Mouse (Mus musculus) limb, embryonic 15.5 days (tissue): ENCODE measurements at regions not wholly inside any gene's neighbourhood (a gene's known extent, or its start where the extent isn't known, plus 50 kb on each side); places are given as distances from the start of the nearest gene placed in this dataset.

ENCODE experiments used
- ATAC-seq: fragments of 200-750 bp; cut with Nextera tagmentation; 2 replicates; pipeline ENCODE4 v1.8.0; 2017; ENCODE audit warnings: low read depth, moderate TSS enrichment; ENCODE audit not compliant: insufficient number of reproducible peaks, low FRiP score, low TSS enrichment
- H3K27ac ChIP-seq: fragments of 300-500 bp; sonication (generic); 2 replicates; pipeline ENCODE4 v1.5.1; 2015; ENCODE audit warnings: moderate library complexity, mild to moderate bottlenecking, inconsistent platforms
- H3K27me3 ChIP-seq: fragments of 300-500 bp; sonication (generic); 2 replicates; pipeline ENCODE4 v1.6.1; 2015; ENCODE audit warnings: inconsistent platforms
- H3K36me3 ChIP-seq: fragments of 300-500 bp; sonication (generic); 2 replicates; pipeline ENCODE4 v1.6.1; 2015; ENCODE audit warnings: inconsistent platforms
- H3K4me1 ChIP-seq: fragments of 300-500 bp; sonication (generic); 2 replicates; pipeline ENCODE4 v1.6.1; 2015; ENCODE audit warnings: inconsistent platforms
- H3K4me2 ChIP-seq: fragments of 300-500 bp; sonication (generic); 2 replicates; pipeline ENCODE4 v1.6.1; 2015; ENCODE audit warnings: mild to moderate bottlenecking, inconsistent platforms
- H3K4me3 ChIP-seq: fragments of 300-500 bp; sonication (generic); 2 replicates; pipeline ENCODE4 v1.5.1; 2015; ENCODE audit warnings: mild to moderate bottlenecking, inconsistent platforms
- H3K9ac ChIP-seq: fragments of 300-500 bp; sonication (generic); 2 replicates; pipeline ENCODE4 v1.6.1; 2015; ENCODE audit warnings: inconsistent platforms
- H3K9me3 ChIP-seq: fragments of 300-500 bp; sonication (generic); 2 replicates; pipeline ENCODE4 v1.6.1; 2016; ENCODE audit warnings: inconsistent platforms
- WGBS: fragments of 180-500 bp; shearing (Covaris S2); methylation state at CpG from one replicate; pipeline ENCODE4 v1.1.7; 2015; 5-methylcytosine and 5-hydroxymethylcytosine counted together

- WGBS = 50% methylated on average over 1 of the region's 1 CpGs
These were observed 268.5 kb downstream of the AW209491 start for GRCm38 (mm10) chr13:14898495-14898894.

GRCm38 (mm10) chr13:14930137-14930785 lies 300.3 kb downstream of the AW209491 start:
- Histone ChIP-seq H3K4me2 (no peak overlapping the region), H3K27me3 (no peaks in the 10 kb centered on the region), H3K36me3 (no peaks in the 10 kb centered on the region), H3K4me3 (no peak overlapping the region), H3K9me3 (no peaks in the 10 kb centered on the region), H3K9ac (no peak overlapping the region), H3K4me1 (no peaks in the 10 kb centered on the region), H3K27ac (no peak overlapping the region)
- ATAC-seq = no peak
- 87% methylated on average over 3 of the region's 3 CpGs for WGBS

More at GRCm38 (mm10) chr13:14898495-14898894, 268.5 kb downstream of the AW209491 start:
- H3K36me3 ChIP-seq = no peaks in the 10 kb centered on the region
- no peak overlapping the region for H3K9ac ChIP-seq
- H3K27me3 ChIP-seq = no peaks in the 10 kb centered on the region
- H3K9me3 ChIP-seq = no peaks in the 10 kb centered on the region
- no peak overlapping the region for H3K4me3 ChIP-seq
- no peak overlapping the region for H3K27ac ChIP-seq
- H3K4me2 ChIP-seq = no peak overlapping the region
- no peak for ATAC-seq
- H3K4me1 ChIP-seq = no peaks in the 10 kb centered on the region

DNA sequence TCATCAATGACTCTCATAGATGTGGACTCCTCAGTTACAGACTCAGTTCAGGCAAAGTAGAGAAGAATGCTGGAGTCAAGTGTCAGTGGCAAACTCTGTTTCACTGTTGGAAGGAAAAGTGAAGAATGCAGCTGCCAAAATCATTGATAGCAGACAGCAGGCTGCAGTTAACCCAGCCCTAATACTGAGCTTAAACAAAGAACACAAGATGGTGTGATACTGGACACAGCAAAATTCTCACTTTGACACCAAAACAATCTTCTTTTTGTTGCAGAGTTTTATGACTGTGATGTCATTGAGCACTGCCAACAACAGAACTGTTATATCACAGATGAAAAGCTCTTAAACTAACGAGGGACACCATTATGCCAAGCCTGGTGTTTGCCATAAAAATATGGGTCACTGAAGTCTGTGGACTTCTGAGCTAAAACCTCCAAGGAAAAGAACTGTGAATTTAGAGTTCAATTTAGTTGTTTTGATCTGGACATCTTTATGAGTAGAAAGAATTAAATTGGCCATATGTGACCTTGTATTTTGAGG lies 336.3 kb downstream of the AW209491 start:
- Histone ChIP-seq H3K27ac (no peak overlapping the region), H3K4me3 (no peak overlapping the region), H3K36me3 (no peaks in the 10 kb centered on the region), H3K27me3 (no peaks in the 10 kb centered on the region), H3K9ac (no peak overlapping the region), H3K4me2 (no peak overlapping the region), H3K9me3 (no peaks in the 10 kb centered on the region), H3K4me1 (no peaks in the 10 kb centered on the region)
- WGBS = 23% methylated on average over 1 of the region's 1 CpGs
- ATAC-seq = no peak

DNA sequence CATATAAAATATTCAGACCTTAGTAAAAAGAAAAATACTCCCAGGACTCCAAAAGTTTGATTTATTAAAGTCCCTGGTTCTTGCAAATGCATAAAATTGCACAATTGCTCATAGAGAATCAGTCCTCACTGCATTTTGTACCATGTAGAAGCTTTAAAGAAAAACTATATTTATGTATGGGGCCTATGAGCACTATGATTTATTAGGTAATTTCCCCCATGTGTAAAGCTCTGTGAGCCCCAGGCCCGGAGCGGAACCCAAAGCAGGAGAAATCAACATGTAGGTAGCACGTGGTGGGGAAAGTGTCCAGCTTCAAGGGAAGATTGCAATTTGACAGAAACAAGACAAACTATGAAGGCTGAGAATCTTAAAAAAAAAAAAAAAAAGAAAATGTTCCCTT lies 372.7 kb downstream of the AW209491 start:
- 29% methylated on average over 3 of the region's 3 CpGs for WGBS
- peak overlapping the region; percentile 82 for H3K27ac ChIP-seq

DNA sequence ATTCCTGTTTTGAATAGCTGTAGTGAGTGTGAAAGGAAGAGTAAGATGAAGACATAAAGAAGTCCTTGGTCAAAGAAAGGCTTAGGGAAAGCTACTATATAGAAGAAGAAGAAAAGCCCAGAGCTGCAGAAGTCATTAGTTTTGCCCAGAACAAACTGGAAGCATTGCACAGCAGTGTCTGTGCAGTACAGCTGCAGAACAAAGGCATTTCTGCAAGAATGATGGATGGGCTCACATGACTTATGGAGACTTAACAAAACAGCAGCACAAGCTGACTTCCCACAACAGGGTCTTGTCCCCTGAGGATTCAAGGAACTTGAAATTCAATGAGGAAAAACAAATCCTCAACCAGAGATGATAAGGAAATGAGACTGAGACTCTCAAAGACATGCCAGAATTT lies 381.7 kb downstream of the AW209491 start:
- H3K4me3 ChIP-seq = no peak overlapping the region
- ATAC-seq = no peak
- H3K36me3 ChIP-seq = no peaks in the 10 kb centered on the region
- H3K9me3 ChIP-seq = no peaks in the 10 kb centered on the region
- no peak overlapping the region for H3K4me2 ChIP-seq
- H3K27ac ChIP-seq = no peak overlapping the region
- no peak overlapping the region for H3K9ac ChIP-seq
- no peaks in the 10 kb centered on the region for H3K4me1 ChIP-seq
- no peaks in the 10 kb centered on the region for H3K27me3 ChIP-seq

More for the DNA sequence above, 372.7 kb downstream of the AW209491 start:
- 0 out of 2 replicates have a peak, but pooled peaks have one; percentile 61 for ATAC-seq
- Histone ChIP-seq H3K9ac (no peak overlapping the region), H3K4me1 (peaks cover 11% of the 10 kb centered on the region), H3K36me3 (no peaks in the 10 kb centered on the region), H3K4me2 (no peak overlapping the region), H3K27me3 (no peaks in the 10 kb centered on the region), H3K9me3 (no peaks in the 10 kb centered on the region), H3K4me3 (no peak overlapping the region)

DNA sequence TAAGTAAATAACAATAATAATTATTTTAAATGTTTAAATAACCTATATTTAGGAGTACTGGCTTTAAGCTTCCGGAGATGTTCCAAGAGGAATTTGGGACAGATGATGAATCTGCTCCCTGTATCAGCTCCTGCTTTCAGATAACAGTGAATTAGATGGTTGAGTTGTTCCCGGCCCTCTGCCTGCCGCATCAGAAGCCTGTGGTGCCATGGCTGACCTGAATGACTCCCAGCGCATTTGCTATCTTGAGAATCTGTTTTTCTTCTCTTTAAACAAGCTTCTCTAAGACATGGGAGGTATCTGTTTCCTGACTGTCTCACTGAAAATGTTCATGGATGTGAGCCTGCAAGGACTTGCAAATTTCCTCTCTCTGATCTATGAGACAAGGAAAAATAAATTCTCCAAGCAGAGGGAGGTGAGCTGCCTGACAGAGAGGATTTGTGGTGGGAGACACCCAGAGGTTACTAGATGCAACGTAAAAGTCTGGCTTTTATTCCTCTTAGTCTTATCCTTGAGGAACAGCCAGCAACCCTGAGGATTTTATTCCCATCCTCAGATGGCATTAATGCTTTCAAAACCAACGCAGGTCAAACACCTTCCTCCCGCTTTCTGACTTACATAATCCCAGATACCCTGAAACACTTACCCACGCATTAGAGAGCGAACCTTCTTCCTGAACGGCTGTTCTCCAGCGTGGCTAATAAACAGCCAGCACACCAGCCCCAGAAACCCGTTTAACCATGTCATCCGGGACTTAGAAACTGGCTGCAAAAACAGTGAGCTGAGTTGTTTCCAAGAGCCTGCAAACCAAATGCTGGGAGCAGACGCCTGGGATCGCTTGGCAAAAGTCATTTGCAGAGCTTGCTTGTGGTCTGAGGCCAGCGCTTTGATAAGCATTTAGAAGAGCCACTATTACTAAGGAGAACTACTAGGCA lies 389.1 kb downstream of the AW209491 start:
- H3K4me2 ChIP-seq = peak overlapping the region; percentile 19
- WGBS = 31% methylated on average over 16 of the region's 16 CpGs
- peak overlapping the region; percentile 61 for H3K27ac ChIP-seq

DNA sequence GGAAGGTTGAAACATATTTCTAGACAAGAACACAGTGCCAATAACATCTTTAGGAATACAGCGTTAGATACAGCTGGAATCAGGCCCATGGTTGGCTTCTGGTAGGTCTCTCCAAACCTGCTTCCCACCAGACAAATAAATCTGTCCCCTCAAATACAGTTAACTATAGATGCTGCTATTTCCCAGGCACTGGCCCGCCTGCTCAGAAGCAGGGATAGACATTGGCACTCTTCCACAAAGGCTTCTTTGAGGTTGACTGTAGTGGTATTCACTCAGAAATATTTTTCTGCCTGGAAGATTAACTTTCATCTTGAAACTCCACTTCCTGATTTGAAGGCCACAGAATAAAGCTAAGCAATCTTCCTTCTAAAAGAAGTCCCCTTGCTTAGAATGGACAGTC lies 396.6 kb downstream of the AW209491 start:
- H3K27ac ChIP-seq = 0 out of 2 replicates have a peak overlapping the region, but pooled peaks have one; percentile 38
- peak; percentile 69; the same call in 1 of the 2 replicates for ATAC-seq
- no peak overlapping the region for H3K9ac ChIP-seq
- no peaks in the 10 kb centered on the region for H3K9me3 ChIP-seq
- no peaks in the 10 kb centered on the region for H3K36me3 ChIP-seq
- H3K4me1 ChIP-seq = no peaks in the 10 kb centered on the region
- no peak overlapping the region for H3K4me3 ChIP-seq
- 54% methylated on average over 2 of the region's 2 CpGs for WGBS
- no peak overlapping the region for H3K4me2 ChIP-seq
- H3K27me3 ChIP-seq = no peaks in the 10 kb centered on the region

More for the DNA sequence above, 389.1 kb downstream of the AW209491 start:
- H3K27me3 ChIP-seq = no peaks in the 10 kb centered on the region
- ATAC-seq = peak; percentile 40; the same call in 1 of the 2 replicates
- peaks cover 14% of the 10 kb centered on the region for H3K4me1 ChIP-seq
- H3K9ac ChIP-seq = no peak overlapping the region
- H3K4me3 ChIP-seq = no peak overlapping the region
- H3K36me3 ChIP-seq = no peaks in the 10 kb centered on the region
- H3K9me3 ChIP-seq = no peaks in the 10 kb centered on the region

GRCm38 (mm10) chr13:15052667-15053375 lies 410.2 kb upstream of the Gli3 start:
- no peak overlapping the region for H3K4me2 ChIP-seq
- H3K36me3 ChIP-seq = no peaks in the 10 kb centered on the region
- H3K4me3 ChIP-seq = no peak overlapping the region
- peak; percentile 89 for ATAC-seq
- H3K27ac ChIP-seq = peak overlapping the region; percentile 84
- 23% methylated on average over 4 of the region's 4 CpGs for WGBS
- H3K4me1 ChIP-seq = peaks cover 6% of the 10 kb centered on the region; the same call in 1 of the 2 replicates
- no peaks in the 10 kb centered on the region for H3K27me3 ChIP-seq
- H3K9me3 ChIP-seq = no peaks in the 10 kb centered on the region
- no peak overlapping the region for H3K9ac ChIP-seq

GRCm38 (mm10) chr13:15054705-15055104 lies 408.3 kb upstream of the Gli3 start:
- no peaks in the 10 kb centered on the region for H3K27me3 ChIP-seq
- WGBS = 78% methylated on average over 3 of the region's 3 CpGs
- no peak overlapping the region for H3K27ac ChIP-seq
- no peak overlapping the region for H3K4me2 ChIP-seq
- no peaks in the 10 kb centered on the region for H3K36me3 ChIP-seq
- H3K4me1 ChIP-seq = peaks cover 6% of the 10 kb centered on the region; the same call in 1 of the 2 replicates
- no peaks in the 10 kb centered on the region for H3K9me3 ChIP-seq
- H3K4me3 ChIP-seq = no peak overlapping the region
- no peak overlapping the region for H3K9ac ChIP-seq
- ATAC-seq = no peak

DNA sequence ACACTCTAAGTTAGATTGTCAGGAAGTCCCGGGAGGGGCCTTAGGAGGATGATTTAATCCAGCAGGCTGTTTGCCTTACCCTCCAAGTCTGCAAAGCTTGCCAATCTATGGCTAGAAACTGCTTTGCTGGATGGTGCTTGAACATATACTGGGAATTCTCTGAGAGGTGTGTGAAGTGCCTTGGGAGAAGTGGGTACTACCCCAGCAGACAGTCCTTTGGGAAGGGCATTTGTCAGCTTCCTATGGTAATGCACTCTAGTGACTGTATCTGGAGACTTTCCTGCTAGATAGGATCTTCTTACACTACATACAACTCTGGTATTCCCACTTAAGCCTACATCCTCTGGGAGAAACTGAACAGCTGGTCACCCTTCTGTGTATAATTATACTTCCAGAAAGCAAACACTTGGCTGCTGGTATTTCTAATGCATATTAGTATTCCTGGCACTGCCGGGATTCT lies 384.4 kb upstream of the Gli3 start:
- no peak for ATAC-seq

DNA sequence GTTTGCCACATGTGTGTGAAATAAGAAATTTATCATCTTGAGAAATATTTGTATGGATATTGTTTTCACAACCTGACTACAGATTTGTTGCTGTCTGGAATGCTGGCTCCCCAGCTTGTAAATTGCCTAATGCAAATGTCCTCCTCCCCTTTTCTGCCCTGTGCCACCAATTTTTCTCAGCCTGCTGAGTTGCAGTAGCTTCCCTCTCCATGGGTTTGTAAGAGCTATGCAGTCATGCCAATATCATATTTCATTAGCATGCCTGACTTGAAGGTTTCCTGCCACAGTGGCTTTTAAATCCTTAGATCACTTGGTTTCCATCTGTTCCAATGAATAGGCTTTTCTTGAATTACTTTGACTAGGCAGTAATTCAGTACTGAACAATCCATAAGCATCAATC lies 383.9 kb upstream of the Gli3 start:
- H3K27me3 ChIP-seq = no peaks in the 10 kb centered on the region
- peaks cover 10% of the 10 kb centered on the region; the same call in 1 of the 2 replicates for H3K4me1 ChIP-seq
- ATAC-seq = no peak
- H3K4me2 ChIP-seq = no peak overlapping the region
- H3K4me3 ChIP-seq = no peak overlapping the region
- peak overlapping the region; percentile 28; the same call in 1 of the 2 replicates for H3K27ac ChIP-seq
- H3K36me3 ChIP-seq = no peaks in the 10 kb centered on the region
- no peaks in the 10 kb centered on the region for H3K9me3 ChIP-seq
- no peak overlapping the region for H3K9ac ChIP-seq

More for the DNA sequence above, 384.4 kb upstream of the Gli3 start:
- H3K36me3 ChIP-seq = no peaks in the 10 kb centered on the region
- H3K4me3 ChIP-seq = no peak overlapping the region
- no peaks in the 10 kb centered on the region for H3K27me3 ChIP-seq
- H3K27ac ChIP-seq = peak overlapping the region; percentile 28; the same call in 1 of the 2 replicates
- WGBS = 50% methylated on average over 2 of the region's 2 CpGs
- H3K4me2 ChIP-seq = no peak overlapping the region
- peaks cover 10% of the 10 kb centered on the region; the same call in 1 of the 2 replicates for H3K4me1 ChIP-seq
- H3K9me3 ChIP-seq = no peaks in the 10 kb centered on the region
- H3K9ac ChIP-seq = no peak overlapping the region
